In the genomic region with DNA sequence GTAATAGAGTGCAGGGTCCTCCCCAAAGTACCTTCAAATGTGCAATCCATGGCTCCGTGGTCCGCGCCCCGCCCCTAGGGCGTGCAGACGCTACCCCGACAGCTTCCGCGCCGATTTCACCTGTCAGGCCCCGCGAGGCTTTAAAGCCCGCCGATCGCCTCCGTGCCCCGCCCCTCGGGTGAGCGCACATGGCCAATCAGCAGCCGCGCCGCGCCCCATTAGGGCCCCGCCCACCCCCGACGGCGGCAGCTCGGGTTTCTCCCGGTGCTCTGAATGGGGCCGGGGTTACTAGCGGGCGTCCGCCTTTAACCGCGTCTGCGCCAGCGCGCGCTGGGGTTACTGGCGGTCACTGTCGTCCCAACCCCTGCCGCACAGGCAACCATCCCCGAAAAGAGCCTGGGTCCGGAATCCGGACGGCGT, we compare ENCODE assay signal across 8 mouse cellular contexts. TPM values are rescaled to one million over a fixed set of nuclear protein-coding genes. Genes with fewer than 3 reads are reported as not detected.
DNase-seq lines count a peak whose midpoint lies in the region; ATAC-seq and TF ChIP-seq lines count a peak whose summit lies in the region.

No protein-coding gene starts in this region.

- peak overlapping the region; percentile 45 for H3K9ac ChIP-seq in intestine, postnatal 0 days (ENCODE audit: low read depth, low read length)
- H3K9ac ChIP-seq in midbrain, embryonic 11.5 days (ENCODE audit: low read length): peak overlapping the region; percentile 63

- under 1% methylated on average over 47 of the region's 47 CpGs for WGBS in embryonic facial prominence, embryonic 10.5 days
- WGBS in intestine, postnatal 0 days: under 1% methylated on average over 47 of the region's 47 CpGs
- WGBS in midbrain, embryonic 11.5 days: under 1% methylated on average over 47 of the region's 47 CpGs

- peaks cover 83% of the 10 kb centered on the region for H3K4me1 ChIP-seq in embryonic facial prominence, embryonic 10.5 days
- peaks cover 12% of the 10 kb centered on the region for H3K4me1 ChIP-seq in intestine, postnatal 0 days (replicated peaks; ENCODE audit: control insufficient read depth, insufficient read depth, low read length)
- H3K4me1 ChIP-seq in midbrain, embryonic 11.5 days (ENCODE audit: control insufficient read depth, insufficient read depth, low read length): peaks cover 48% of the 10 kb centered on the region

- H3K4me3 ChIP-seq in embryonic facial prominence, embryonic 10.5 days: peak overlapping the region; percentile 57
- peak overlapping the region; percentile 45 for H3K4me3 ChIP-seq in intestine, postnatal 0 days (ENCODE audit: low read depth, low read length)
- peak overlapping the region; percentile 49 for H3K4me3 ChIP-seq in midbrain, embryonic 11.5 days (ENCODE audit: low read depth, low read length)

- DNase-seq in adrenal gland, postnatal 10 days: peak; percentile 98
- DNase-seq in embryonic facial prominence, embryonic 10.5 days (ENCODE audit: low spot score): peak; percentile 98
- peak; percentile 96 for DNase-seq in left cerebral cortex, postnatal 4 days
- peak; percentile 99 for DNase-seq in midbrain, embryonic 11.5 days (ENCODE audit: low spot score, missing footprints)
- DNase-seq in right cerebral cortex, postnatal 4 days: peak; percentile 86
- DNase-seq in adipocyte (ENCODE audit: low spot score): no peak

- intact Hi-C loops in left cerebral cortex, postnatal 4 days (cut with DNase I): no loop called here

- TF ChIP-seq CTCF in intestine, postnatal 0 days (IDR thresholded peaks at IDR 0.05; ENCODE audit: low read depth): no peak

- peak overlapping the region; percentile 80 for H3K4me2 ChIP-seq in intestine, postnatal 0 days (replicated peaks; ENCODE audit: low read depth)
- peak overlapping the region; percentile 82 for H3K4me2 ChIP-seq in midbrain, embryonic 11.5 days

- peaks cover 28% of the 10 kb centered on the region for H3K36me3 ChIP-seq in embryonic facial prominence, embryonic 10.5 days (replicated peaks)
- H3K36me3 ChIP-seq in intestine, postnatal 0 days (ENCODE audit: control insufficient read depth, insufficient read depth): peaks cover 18% of the 10 kb centered on the region
- peaks cover 8% of the 10 kb centered on the region for H3K36me3 ChIP-seq in midbrain, embryonic 11.5 days (ENCODE audit: control insufficient read depth, insufficient read depth, low read length)

- H3K27me3 ChIP-seq in embryonic facial prominence, embryonic 10.5 days (replicated peaks; ENCODE audit: low read depth, poor library complexity, severe bottlenecking): no peaks in the 10 kb centered on the region
- H3K27me3 ChIP-seq in intestine, postnatal 0 days (replicated peaks; ENCODE audit: control insufficient read depth, insufficient read depth, low read length): no peaks in the 10 kb centered on the region
- H3K27me3 ChIP-seq in midbrain, embryonic 11.5 days (ENCODE audit: control insufficient read depth, insufficient read depth, low read length): no peaks in the 10 kb centered on the region

- peak; percentile 90 for ATAC-seq in granulocyte monocyte progenitor cell, adult 5-6 weeks (replicated peaks; ENCODE audit: poor library complexity, severe bottlenecking)
- ATAC-seq in intestine, postnatal 0 days: peak; percentile 92
- ATAC-seq in midbrain, embryonic 11.5 days (ENCODE audit: low FRiP score): peak; percentile 94

- peak overlapping the region; percentile 90 for H3K27ac ChIP-seq in embryonic facial prominence, embryonic 10.5 days (replicated peaks)
- H3K27ac ChIP-seq in intestine, postnatal 0 days (ENCODE audit: low read depth, low read length): peak overlapping the region; percentile 73
- H3K27ac ChIP-seq in midbrain, embryonic 11.5 days (ENCODE audit: low read depth, low read length): peak overlapping the region; percentile 65

- H3K9me3 ChIP-seq in embryonic facial prominence, embryonic 10.5 days: no peaks in the 10 kb centered on the region
- H3K9me3 ChIP-seq in intestine, postnatal 0 days (ENCODE audit: control insufficient read depth): no peaks in the 10 kb centered on the region
- H3K9me3 ChIP-seq in midbrain, embryonic 11.5 days (ENCODE audit: control insufficient read depth, low read length): no peaks in the 10 kb centered on the region

RNA-seq across cellular contexts. Expression of a gene that starts 12.1 kb away (rescaled TPM):
- 100 to 1,000 TPM; 126 to 185 TPM for total RNA-seq in adrenal gland, postnatal 10 days (2021)
- polyA plus RNA-seq in embryonic facial prominence, embryonic 10.5 days (2016; fragmentation: Nextera tagmentation; extraction: Ambion mirVana): 50.9 and 52.1 TPM in 2 replicates
- 27.3 and 33.0 TPM in 2 replicates for total RNA-seq in granulocyte monocyte progenitor cell, adult 5-6 weeks (2014; fragmentation: Nextera tagmentation)
- 36.8 and 42.0 TPM in 2 replicates for total RNA-seq in granulocyte monocyte progenitor cell, adult 5-6 weeks (2017)
- 86.9 and 88.1 TPM in 2 replicates for polyA plus RNA-seq in intestine, postnatal 0 days (2015; fragmentation: Nextera tagmentation; extraction: Ambion mirVana)
- total RNA-seq in left cerebral cortex, postnatal 4 days (2021): 10 to 100 TPM; 60.3 to 67.5 TPM
- polyA plus RNA-seq in midbrain, embryonic 11.5 days (2014; fragmentation: Nextera tagmentation; extraction: Ambion mirVana): 38.3 and 41.1 TPM in 2 replicates
